In the genomic region with DNA sequence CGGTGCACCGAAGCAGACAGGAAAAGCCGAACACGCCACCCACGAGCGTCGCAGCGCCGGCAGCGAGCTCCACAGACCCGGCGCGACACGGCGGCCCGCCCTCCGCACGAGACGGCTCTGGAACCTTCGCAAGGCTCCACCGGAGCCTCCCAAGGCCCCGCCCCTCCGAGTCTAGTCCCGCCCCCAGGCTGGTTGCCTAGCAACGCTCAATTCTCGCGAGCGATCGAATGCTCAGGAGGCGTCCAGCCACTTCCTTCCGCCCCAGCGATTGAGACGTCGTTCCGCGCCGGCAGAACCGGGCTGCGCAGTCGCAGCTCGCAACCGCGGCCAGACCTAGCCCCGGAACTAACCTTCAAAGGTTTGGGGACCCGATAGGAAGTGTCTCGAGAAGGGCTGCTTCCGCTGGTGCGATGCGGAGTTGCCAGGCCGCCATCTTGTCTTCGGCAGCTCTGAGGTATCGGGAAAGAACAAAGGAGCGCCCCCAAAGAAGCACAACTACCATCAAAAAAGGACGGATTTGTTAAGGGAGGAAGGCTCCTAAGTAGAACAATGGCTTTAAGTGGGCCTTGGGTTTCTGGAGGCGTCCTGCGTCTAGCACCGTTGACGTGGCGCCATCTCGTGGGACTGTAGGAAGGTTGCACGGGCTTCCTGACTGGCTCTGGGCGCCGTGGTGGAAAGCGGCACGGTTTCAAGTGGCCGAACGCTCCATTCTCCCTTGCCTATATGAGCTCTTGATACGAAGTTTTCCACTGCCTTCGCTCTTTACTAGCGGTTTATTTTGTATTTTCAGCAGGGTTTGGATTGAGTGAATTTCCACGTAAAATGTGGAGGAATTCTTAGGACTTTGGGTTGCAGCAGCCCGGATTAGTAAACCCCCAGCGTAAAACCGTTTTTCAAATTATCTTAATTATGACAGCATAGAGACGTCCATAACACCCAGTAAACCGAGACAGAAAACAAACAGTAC, we compare ENCODE assay signal across 8 mouse cellular contexts. TPM values are rescaled to one million over a fixed set of nuclear protein-coding genes. Genes with fewer than 3 reads are reported as not detected.
DNase-seq lines count a peak whose midpoint lies in the region; ATAC-seq lines count a peak whose summit lies in the region.

A gene (minus strand): TSS at position 173 of the 967 bp plus-strand sequence.

- no peaks in the 10 kb centered on the region for H3K9me3 ChIP-seq in heart, embryonic 10.5 days
- no peaks in the 10 kb centered on the region for H3K9me3 ChIP-seq in kidney, embryonic 15.5 days (replicated peaks)

- peaks cover under 1% of the 10 kb centered on the region; the same call in 1 of the 2 replicates for H3K36me3 ChIP-seq in heart, embryonic 10.5 days
- H3K36me3 ChIP-seq in kidney, embryonic 15.5 days, result peaks cover 5% of the 10 kb centered on the region; the same call in 1 of the 2 replicates

- peak within 1 kb of the TSS; percentile 96 for H3K27ac ChIP-seq in heart, embryonic 10.5 days
- H3K27ac ChIP-seq in kidney, embryonic 15.5 days, result peak within 1 kb of the TSS; percentile 99

- peak within 1 kb of the TSS; percentile 88 for H3K9ac ChIP-seq in kidney, embryonic 15.5 days

- H3K4me3 ChIP-seq in heart, embryonic 10.5 days, result peak within 1 kb of the TSS; percentile 92
- peak within 1 kb of the TSS; percentile 78 for H3K4me3 ChIP-seq in kidney, embryonic 15.5 days (replicated peaks)

- DNase-seq in B cell, adult 2 months, result peak; percentile 100
- DNase-seq in brain, adult 2 months (ENCODE audit: low read depth, low spot score), result peak; percentile 100
- peak; percentile 99 for DNase-seq in heart, embryonic 10.5 days (ENCODE audit: low spot score)
- DNase-seq in liver, result peak; percentile 100
- peak; percentile 100 for DNase-seq in spleen, postnatal 4 days (ENCODE audit: low spot score in 2 of 2)

- H3K27me3 ChIP-seq in heart, embryonic 10.5 days (ENCODE audit: insufficient read depth, poor library complexity, severe bottlenecking), result no peaks in the 10 kb centered on the region
- H3K27me3 ChIP-seq in kidney, embryonic 15.5 days, result no peaks in the 10 kb centered on the region

- under 1% methylated on average over 76 of the region's 76 CpGs for WGBS in heart, embryonic 10.5 days
- WGBS in kidney, embryonic 15.5 days, result under 1% methylated on average over 76 of the region's 76 CpGs

- peaks cover 6% of the 10 kb centered on the region for H3K4me1 ChIP-seq in heart, embryonic 10.5 days
- peaks cover 12% of the 10 kb centered on the region for H3K4me1 ChIP-seq in kidney, embryonic 15.5 days

- ATAC-seq in erythroblast, adult 5-6 weeks (replicated peaks; ENCODE audit: low FRiP score, poor library complexity, severe bottlenecking), result peak; percentile 92
- ATAC-seq in kidney, embryonic 15.5 days (replicated peaks; ENCODE audit: low FRiP score), result peak; percentile 99
- ATAC-seq in monocyte, adult 5-6 weeks (replicated peaks; ENCODE audit: insufficient number of reproducible peaks, low FRiP score, low TSS enrichment, poor library complexity, severe bottlenecking), result peak; percentile 93

- H3K4me2 ChIP-seq in kidney, embryonic 15.5 days, result peak within 1 kb of the TSS; percentile 67

RNA-seq across cellular contexts. Expression of the gene that starts here (rescaled TPM):
- total RNA-seq in erythroblast, adult 5-6 weeks (2015; ENCODE audit: low replicate concordance), result 48.9 and 88.4 TPM in 2 replicates
- 38.1 and 40.6 TPM in 2 replicates for total RNA-seq in erythroblast, adult 5-6 weeks (2017; ENCODE audit: low replicate concordance)
- polyA plus RNA-seq in heart, embryonic 10.5 days (2016; fragmentation: Nextera tagmentation; extraction: Ambion mirVana), result 207 and 292 TPM in 2 replicates
- 229 and 252 TPM in 2 replicates for polyA plus RNA-seq in kidney, embryonic 15.5 days (2015; fragmentation: Nextera tagmentation; extraction: Ambion mirVana)
- total RNA-seq in monocyte, adult 5-6 weeks (2017), result 79.7 to 95.6 TPM (median 94.3 TPM) in 3 replicates

Comparison
In these comparisons a context has a peak if more than half of its experiments do, and no peak if none do; other contexts are left out.
1. Peak in every context shown above with its lines: DNase-seq, ATAC-seq, H3K4me3 ChIP-seq and H3K27ac ChIP-seq.